Mouse (Mus musculus): Measurements from ENCODE around the gene Bicral. TPM values are rescaled to one million over a fixed set of nuclear protein-coding genes. Genes with fewer than 3 reads are reported as not detected.

Bicral gene
- polyA plus RNA-seq, 1 experiment from 2014 or later, result 7.8 TPM

GRCm38 (mm10) chr17:46885910-46886643 is 27.8 kb upstream of the Bicral start:
- ATAC-seq (ENCODE audit: low FRiP score, low read depth), result no peak
- Histone ChIP-seq H3K27ac (replicated peaks) (no peak overlapping the region), H3K27me3 (no peaks in the 10 kb centered on the region; the same call in 1 of the 2 replicates), H3K9me3 (no peaks in the 10 kb centered on the region), H3K9ac (replicated peaks) (0 out of 2 replicates have a peak overlapping the region, but pooled peaks have one; percentile 20), H3K4me2 (replicated peaks) (no peak overlapping the region), H3K4me3 (no peak overlapping the region), H3K4me1 (peaks cover 13% of the 10 kb centered on the region; the same call in 1 of the 2 replicates), H3K36me3 (no peaks in the 10 kb centered on the region)
- WGBS, result 56% methylated on average over 17 of the region's 17 CpGs

- ATAC-seq (ENCODE audit: low FRiP score, low read depth), result no peak
- H3K36me3 ChIP-seq, result no peaks in the 10 kb centered on the region
- H3K9ac ChIP-seq (replicated peaks), result no peak overlapping the region
- H3K27ac ChIP-seq (replicated peaks), result no peak overlapping the region
- H3K4me1 ChIP-seq, result peaks cover 12% of the 10 kb centered on the region; the same call in 1 of the 2 replicates
- no peak overlapping the region for H3K4me3 ChIP-seq
- 83% methylated on average over 11 of the region's 11 CpGs for WGBS
- H3K4me2 ChIP-seq (replicated peaks), result no peak overlapping the region
- H3K9me3 ChIP-seq, result no peaks in the 10 kb centered on the region
- no peaks in the 10 kb centered on the region; the same call in 1 of the 2 replicates for H3K27me3 ChIP-seq
These were observed 27.1 kb upstream of the Bicral start for GRCm38 (mm10) chr17:46885218-46885909.

- no peaks in the 10 kb centered on the region for H3K9me3 ChIP-seq
- H3K27ac ChIP-seq (replicated peaks), result no peak overlapping the region
- no peaks in the 10 kb centered on the region for H3K36me3 ChIP-seq
- no peak overlapping the region for H3K4me3 ChIP-seq
- WGBS, result 95% methylated on average over 6 of the region's 6 CpGs
- H3K27me3 ChIP-seq, result no peaks in the 10 kb centered on the region; the same call in 1 of the 2 replicates
- peaks cover 12% of the 10 kb centered on the region; the same call in 1 of the 2 replicates for H3K4me1 ChIP-seq
- no peak overlapping the region for H3K9ac ChIP-seq (replicated peaks)
- no peak overlapping the region for H3K4me2 ChIP-seq (replicated peaks)
- ATAC-seq (ENCODE audit: low FRiP score, low read depth), result no peak
These were observed 26.5 kb upstream of the Bicral start for GRCm38 (mm10) chr17:46884766-46885165.

GRCm38 (mm10) chr17:46883107-46883506 is 24.8 kb upstream of the Bicral start:
- no peak overlapping the region for H3K4me2 ChIP-seq (replicated peaks)
- no peak for ATAC-seq (ENCODE audit: low FRiP score, low read depth)

GRCm38 (mm10) chr17:46881728-46882127 is 23.4 kb upstream of the Bicral start:
- no peak for ATAC-seq (ENCODE audit: low FRiP score, low read depth)
- H3K9me3 ChIP-seq, result no peaks in the 10 kb centered on the region

More at GRCm38 (mm10) chr17:46883107-46883506, 24.8 kb upstream of the Bicral start:
- 94% methylated on average over 9 of the region's 9 CpGs for WGBS
- H3K27me3 ChIP-seq, result no peaks in the 10 kb centered on the region; the same call in 1 of the 2 replicates
- H3K9ac ChIP-seq (replicated peaks), result no peak overlapping the region
- 0 out of 2 replicates have a peak, but pooled peaks cover 6% of the 10 kb centered on the region for H3K4me1 ChIP-seq
- H3K9me3 ChIP-seq, result no peaks in the 10 kb centered on the region
- no peaks in the 10 kb centered on the region for H3K36me3 ChIP-seq
- H3K27ac ChIP-seq (replicated peaks), result no peak overlapping the region
- no peak overlapping the region for H3K4me3 ChIP-seq

GRCm38 (mm10) chr17:46880322-46880721 is 22.0 kb upstream of the Bicral start:
- H3K27ac ChIP-seq (replicated peaks), result no peak overlapping the region

More at GRCm38 (mm10) chr17:46881728-46882127, 23.4 kb upstream of the Bicral start:
- Histone ChIP-seq H3K4me1 (0 out of 2 replicates have a peak, but pooled peaks cover 6% of the 10 kb centered on the region), H3K4me3 (no peak overlapping the region), H3K27ac (replicated peaks) (no peak overlapping the region), H3K9ac (replicated peaks) (no peak overlapping the region), H3K36me3 (no peaks in the 10 kb centered on the region), H3K27me3 (no peaks in the 10 kb centered on the region; the same call in 1 of the 2 replicates), H3K4me2 (replicated peaks) (no peak overlapping the region)
- WGBS, result 90% methylated on average over 6 of the region's 6 CpGs

GRCm38 (mm10) chr17:46879841-46880311 is 21.6 kb upstream of the Bicral start:
- H3K9ac ChIP-seq (replicated peaks), result no peak overlapping the region
- H3K27me3 ChIP-seq, result no peaks in the 10 kb centered on the region; the same call in 1 of the 2 replicates
- no peak overlapping the region for H3K4me3 ChIP-seq
- no peaks in the 10 kb centered on the region for H3K9me3 ChIP-seq
- no peaks in the 10 kb centered on the region for H3K4me1 ChIP-seq
- H3K4me2 ChIP-seq (replicated peaks), result no peak overlapping the region
- WGBS, result 75% methylated on average over 14 of the region's 14 CpGs
- H3K27ac ChIP-seq (replicated peaks), result no peak overlapping the region
- no peak for ATAC-seq (ENCODE audit: low FRiP score, low read depth)
- H3K36me3 ChIP-seq, result no peaks in the 10 kb centered on the region

More at GRCm38 (mm10) chr17:46880322-46880721, 22.0 kb upstream of the Bicral start:
- no peak for ATAC-seq (ENCODE audit: low FRiP score, low read depth)
- WGBS, result 83% methylated on average over 2 of the region's 2 CpGs
- H3K4me1 ChIP-seq, result no peaks in the 10 kb centered on the region
- no peak overlapping the region for H3K4me2 ChIP-seq (replicated peaks)
- H3K9me3 ChIP-seq, result no peaks in the 10 kb centered on the region
- H3K4me3 ChIP-seq, result no peak overlapping the region
- no peaks in the 10 kb centered on the region; the same call in 1 of the 2 replicates for H3K27me3 ChIP-seq
- H3K9ac ChIP-seq (replicated peaks), result no peak overlapping the region
- H3K36me3 ChIP-seq, result no peaks in the 10 kb centered on the region

- WGBS, result 89% methylated on average over 5 of the region's 5 CpGs
- Histone ChIP-seq H3K4me2 (replicated peaks) (no peak overlapping the region), H3K4me1 (peaks cover 6% of the 10 kb centered on the region; the same call in 1 of the 2 replicates), H3K27me3 (no peaks in the 10 kb centered on the region), H3K9ac (replicated peaks) (no peak overlapping the region), H3K27ac (replicated peaks) (peak overlapping the region; percentile 32; the same call in 1 of the 2 replicates), H3K4me3 (no peak overlapping the region), H3K9me3 (no peaks in the 10 kb centered on the region), H3K36me3 (no peaks in the 10 kb centered on the region)
- no peak for ATAC-seq (ENCODE audit: low FRiP score, low read depth)
These were observed 18.8 kb upstream of the Bicral start for GRCm38 (mm10) chr17:46877061-46877460.

GRCm38 (mm10) chr17:46876371-46876950 is 18.2 kb upstream of the Bicral start:
- no peak overlapping the region for H3K9ac ChIP-seq (replicated peaks)
- H3K4me2 ChIP-seq (replicated peaks), result no peak overlapping the region
- no peaks in the 10 kb centered on the region for H3K36me3 ChIP-seq
- no peak for ATAC-seq (ENCODE audit: low FRiP score, low read depth)
- peak overlapping the region; percentile 32; the same call in 1 of the 2 replicates for H3K27ac ChIP-seq (replicated peaks)
- peaks cover 6% of the 10 kb centered on the region; the same call in 1 of the 2 replicates for H3K4me1 ChIP-seq
- H3K4me3 ChIP-seq, result no peak overlapping the region
- H3K9me3 ChIP-seq, result no peaks in the 10 kb centered on the region
- 80% methylated on average over 8 of the region's 8 CpGs for WGBS
- H3K27me3 ChIP-seq, result no peaks in the 10 kb centered on the region

GRCm38 (mm10) chr17:46875626-46876025 is 17.3 kb upstream of the Bicral start:
- Histone ChIP-seq H3K36me3 (no peaks in the 10 kb centered on the region), H3K27ac (replicated peaks) (no peak overlapping the region), H3K4me3 (no peak overlapping the region), H3K4me1 (peaks cover 6% of the 10 kb centered on the region; the same call in 1 of the 2 replicates), H3K4me2 (replicated peaks) (no peak overlapping the region), H3K27me3 (no peaks in the 10 kb centered on the region), H3K9me3 (no peaks in the 10 kb centered on the region), H3K9ac (replicated peaks) (no peak overlapping the region)
- WGBS, result 73% methylated on average over 3 of the region's 3 CpGs
- ATAC-seq (ENCODE audit: low FRiP score, low read depth), result no peak

- no peak overlapping the region; the same call in 1 of the 2 replicates for H3K27ac ChIP-seq (replicated peaks)
These were observed 15.9 kb upstream of the Bicral start for GRCm38 (mm10) chr17:46874133-46874532.

More at GRCm38 (mm10) chr17:46874133-46874532, 15.9 kb upstream of the Bicral start:
- Histone ChIP-seq H3K27me3 (no peaks in the 10 kb centered on the region), H3K9me3 (no peaks in the 10 kb centered on the region), H3K36me3 (no peaks in the 10 kb centered on the region), H3K4me2 (replicated peaks) (no peak overlapping the region), H3K4me3 (no peak overlapping the region), H3K9ac (replicated peaks) (no peak overlapping the region), H3K4me1 (peaks cover 6% of the 10 kb centered on the region; the same call in 1 of the 2 replicates)
- ATAC-seq (ENCODE audit: low FRiP score, low read depth), result no peak
- WGBS, result 52% methylated on average over 10 of the region's 10 CpGs
